Mouse (Mus musculus): ENCODE results near the gene Slc9a5. TPM values are rescaled to one million over a fixed set of nuclear protein-coding genes. Genes with fewer than 3 reads are reported as not detected.

Slc9a5 gene
- polyA plus RNA-seq, 1 experiment from 2014 or later: 0.29 TPM

DNA sequence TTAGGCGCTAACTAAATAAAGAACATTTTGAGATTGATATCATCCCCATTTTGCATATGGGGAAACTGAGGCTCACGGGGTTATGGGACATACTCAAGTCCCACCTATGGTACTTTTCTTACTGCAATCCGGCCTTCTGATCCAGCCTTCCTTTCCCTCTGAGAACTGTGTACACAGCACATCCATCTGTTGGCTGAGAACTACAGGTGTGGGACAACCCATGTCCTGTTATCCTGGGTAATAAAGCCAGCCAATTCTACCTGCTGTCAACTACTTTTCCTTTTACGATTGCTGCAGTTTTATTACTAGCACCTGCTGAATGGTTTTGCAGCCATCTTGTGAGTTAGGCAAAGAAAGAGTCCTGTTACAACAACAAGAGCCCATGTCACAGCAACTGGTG, 5.9 kb downstream of the Slc9a5 start:
- no peak overlapping the region for H3K4me3 ChIP-seq (ENCODE audit: low read depth, low read length)
- H3K9me3 ChIP-seq (ENCODE audit: control insufficient read depth, low read length): no peaks in the 10 kb centered on the region
- no peak for DNase-seq (ENCODE audit: low spot score)
- no peak overlapping the region for H3K4me2 ChIP-seq (replicated peaks; ENCODE audit: low read depth)
- H3K27me3 ChIP-seq (ENCODE audit: control insufficient read depth, insufficient read depth, low read length): no peaks in the 10 kb centered on the region
- no peaks in the 10 kb centered on the region; the same call in 1 of the 2 replicates for H3K4me1 ChIP-seq (replicated peaks; ENCODE audit: control insufficient read depth, insufficient read depth)
- 96% methylated on average over 4 of the region's 4 CpGs for WGBS
- H3K27ac ChIP-seq (replicated peaks): no peak overlapping the region
- no peak for TF ChIP-seq CTCF (IDR thresholded peaks at IDR 0.05; ENCODE audit: low read depth)
- no peak for TF ChIP-seq EP300 (optimal IDR thresholded peaks at IDR 0.05)
- ATAC-seq (ENCODE audit: low FRiP score, low TSS enrichment): no peak
- no peak overlapping the region for H3K9ac ChIP-seq (ENCODE audit: low read length)
- no peaks in the 10 kb centered on the region for H3K36me3 ChIP-seq (ENCODE audit: control insufficient read depth, insufficient read depth, low read length)

- WGBS: 72% methylated on average over 26 of the region's 26 CpGs
- H3K9me3 ChIP-seq (ENCODE audit: control insufficient read depth, low read length): no peaks in the 10 kb centered on the region
- ATAC-seq (ENCODE audit: low FRiP score, low TSS enrichment) (no peak), DNase-seq (ENCODE audit: low spot score) (no peak)
- H3K27ac ChIP-seq (replicated peaks): no peak overlapping the region
- H3K4me2 ChIP-seq (replicated peaks; ENCODE audit: low read depth): no peak overlapping the region
- H3K4me3 ChIP-seq (ENCODE audit: low read depth, low read length): no peak overlapping the region
- H3K36me3 ChIP-seq (ENCODE audit: control insufficient read depth, insufficient read depth, low read length): no peaks in the 10 kb centered on the region
- no peaks in the 10 kb centered on the region for H3K27me3 ChIP-seq (ENCODE audit: control insufficient read depth, insufficient read depth, low read length)
- TF ChIP-seq CTCF (IDR thresholded peaks at IDR 0.05; ENCODE audit: low read depth): no peak
- no peak for TF ChIP-seq EP300 (optimal IDR thresholded peaks at IDR 0.05)
- H3K4me1 ChIP-seq (replicated peaks; ENCODE audit: control insufficient read depth, insufficient read depth): no peaks in the 10 kb centered on the region
- H3K9ac ChIP-seq (ENCODE audit: low read length): no peak overlapping the region
Measured at GRCm38 (mm10) chr8:105355179-105356024, 6.8 kb downstream of the Slc9a5 start.

GRCm38 (mm10) chr8:105356681-105357080, 8.0 kb downstream of the Slc9a5 start:
- DNase-seq (ENCODE audit: low spot score) (no peak), ATAC-seq (ENCODE audit: low FRiP score, low TSS enrichment) (0 out of 2 replicates have a peak, but pooled peaks have one; percentile 2)
- Histone ChIP-seq H3K27me3 (ENCODE audit: control insufficient read depth, insufficient read depth, low read length) (no peaks in the 10 kb centered on the region), H3K27ac (replicated peaks) (no peak overlapping the region), H3K36me3 (ENCODE audit: control insufficient read depth, insufficient read depth, low read length) (no peaks in the 10 kb centered on the region), H3K4me1 (replicated peaks; ENCODE audit: control insufficient read depth, insufficient read depth) (no peaks in the 10 kb centered on the region), H3K9me3 (ENCODE audit: control insufficient read depth, low read length) (no peaks in the 10 kb centered on the region), H3K9ac (ENCODE audit: low read length) (no peak overlapping the region), H3K4me3 (ENCODE audit: low read depth, low read length) (no peak overlapping the region), H3K4me2 (replicated peaks; ENCODE audit: low read depth) (no peak overlapping the region)
- TF ChIP-seq EP300 (optimal IDR thresholded peaks at IDR 0.05): no peak
- no peak for TF ChIP-seq CTCF (IDR thresholded peaks at IDR 0.05; ENCODE audit: low read depth)
- 83% methylated on average over 14 of the region's 14 CpGs for WGBS

GRCm38 (mm10) chr8:105359208-105359607, 10.6 kb downstream of the Slc9a5 start:
- no peak overlapping the region for H3K4me3 ChIP-seq (ENCODE audit: low read depth, low read length)
- no peaks in the 10 kb centered on the region for H3K9me3 ChIP-seq (ENCODE audit: control insufficient read depth, low read length)
- H3K27ac ChIP-seq (replicated peaks): no peak overlapping the region
- no peak for TF ChIP-seq EP300 (optimal IDR thresholded peaks at IDR 0.05)
- ATAC-seq (ENCODE audit: low FRiP score, low TSS enrichment) (no peak), DNase-seq (ENCODE audit: low spot score) (no peak)
- no peak overlapping the region for H3K4me2 ChIP-seq (replicated peaks; ENCODE audit: low read depth)
- 59% methylated on average over 15 of the region's 15 CpGs for WGBS
- no peaks in the 10 kb centered on the region for H3K36me3 ChIP-seq (ENCODE audit: control insufficient read depth, insufficient read depth, low read length)
- no peak overlapping the region for H3K9ac ChIP-seq (ENCODE audit: low read length)
- H3K27me3 ChIP-seq (ENCODE audit: control insufficient read depth, insufficient read depth, low read length): no peaks in the 10 kb centered on the region
- H3K4me1 ChIP-seq (replicated peaks; ENCODE audit: control insufficient read depth, insufficient read depth): no peaks in the 10 kb centered on the region

DNA sequence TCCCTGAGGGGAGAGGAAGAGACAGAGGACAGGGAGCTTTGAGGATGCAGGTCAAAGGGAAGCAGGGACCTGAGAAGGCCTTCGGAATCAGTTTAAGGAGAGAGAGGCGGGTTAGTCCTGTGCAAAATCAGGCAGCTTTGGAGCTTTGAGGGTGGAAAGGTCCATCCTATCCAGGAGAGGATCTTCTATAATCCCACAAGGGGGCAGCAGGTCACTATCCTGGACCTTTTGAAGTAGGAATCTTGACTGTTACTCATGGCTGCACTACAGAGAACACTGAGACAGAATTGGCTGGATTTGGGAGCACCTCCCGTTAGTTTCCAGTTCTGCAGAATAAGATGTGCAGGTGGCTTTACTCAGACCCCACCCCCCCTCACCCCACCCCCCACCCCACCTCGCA, 11.0 kb downstream of the Slc9a5 start:
- no peak overlapping the region for H3K4me2 ChIP-seq (replicated peaks; ENCODE audit: low read depth)
- no peaks in the 10 kb centered on the region for H3K36me3 ChIP-seq (ENCODE audit: control insufficient read depth, insufficient read depth, low read length)
- TF ChIP-seq CTCF (IDR thresholded peaks at IDR 0.05; ENCODE audit: low read depth): peak; percentile 70
- TF ChIP-seq EP300 (optimal IDR thresholded peaks at IDR 0.05): no peak
- no peak overlapping the region for H3K27ac ChIP-seq (replicated peaks)
- no peaks in the 10 kb centered on the region for H3K4me1 ChIP-seq (replicated peaks; ENCODE audit: control insufficient read depth, insufficient read depth)
- DNase-seq (ENCODE audit: low spot score): no peak
- no peak overlapping the region for H3K9ac ChIP-seq (ENCODE audit: low read length)
- H3K9me3 ChIP-seq (ENCODE audit: control insufficient read depth, low read length): no peaks in the 10 kb centered on the region
- no peaks in the 10 kb centered on the region for H3K27me3 ChIP-seq (ENCODE audit: control insufficient read depth, insufficient read depth, low read length)
- H3K4me3 ChIP-seq (ENCODE audit: low read depth, low read length): no peak overlapping the region
- WGBS: 49% methylated on average over 4 of the region's 4 CpGs
- peak; percentile 46; the same call in 1 of the 2 replicates for ATAC-seq (ENCODE audit: low FRiP score, low TSS enrichment)

All from stomach, postnatal 0 days (tissue).